Mouse (Mus musculus) myocyte (in vitro differentiated cells): ENCODE results near the gene Zfp27.

Experiments
- MAX ChIP-seq: IDR thresholded peaks from one replicate; pipeline ENCODE4 v1.6.1; 2011; ENCODE audit warnings: low read depth, mild to moderate bottlenecking, control low read depth
- POLR2A ChIP-seq: IDR thresholded peaks from one replicate; pipeline ENCODE4 v1.6.1; 2011; ENCODE audit warnings: low read depth, mild to moderate bottlenecking, control low read depth, moderate library complexity; ENCODE audit not compliant: insufficient read length
- USF1 ChIP-seq: IDR thresholded peaks from one replicate; pipeline ENCODE4 v1.6.1; 2011; ENCODE audit warnings: low read depth, mild to moderate bottlenecking, control low read depth, moderate library complexity

DNA sequence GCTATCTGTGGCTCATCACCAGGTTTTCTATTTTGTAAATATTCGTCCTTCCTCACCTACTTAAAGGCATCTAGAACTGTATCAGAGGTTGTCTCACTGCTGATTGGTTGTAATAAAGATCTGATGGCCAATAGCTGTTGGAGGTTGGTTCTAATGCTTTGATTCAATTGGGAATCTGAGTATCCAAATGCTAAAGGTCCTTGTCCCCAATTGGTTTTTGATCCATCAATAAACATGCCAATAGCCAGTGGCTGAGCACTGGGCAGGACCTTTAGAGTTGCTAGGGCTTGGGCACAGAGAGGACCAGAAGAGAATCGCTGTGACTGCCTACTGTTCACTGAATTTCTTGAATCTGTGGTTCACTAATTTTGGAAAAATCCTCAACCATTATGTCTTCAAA is 37.3 kb upstream of the Zfp27 start:
- TF ChIP-seq USF1, result no peak
- no peak for TF ChIP-seq MAX
- no peak for TF ChIP-seq POLR2A
